Mouse (Mus musculus) right cerebral cortex, postnatal 14 days (tissue): ENCODE measurements around the gene Rint1.

Experiments
- DNase-seq: peaks from one replicate; pipeline ENCODE4 v3.0.0; 2022

Gene Rint1

DNA sequence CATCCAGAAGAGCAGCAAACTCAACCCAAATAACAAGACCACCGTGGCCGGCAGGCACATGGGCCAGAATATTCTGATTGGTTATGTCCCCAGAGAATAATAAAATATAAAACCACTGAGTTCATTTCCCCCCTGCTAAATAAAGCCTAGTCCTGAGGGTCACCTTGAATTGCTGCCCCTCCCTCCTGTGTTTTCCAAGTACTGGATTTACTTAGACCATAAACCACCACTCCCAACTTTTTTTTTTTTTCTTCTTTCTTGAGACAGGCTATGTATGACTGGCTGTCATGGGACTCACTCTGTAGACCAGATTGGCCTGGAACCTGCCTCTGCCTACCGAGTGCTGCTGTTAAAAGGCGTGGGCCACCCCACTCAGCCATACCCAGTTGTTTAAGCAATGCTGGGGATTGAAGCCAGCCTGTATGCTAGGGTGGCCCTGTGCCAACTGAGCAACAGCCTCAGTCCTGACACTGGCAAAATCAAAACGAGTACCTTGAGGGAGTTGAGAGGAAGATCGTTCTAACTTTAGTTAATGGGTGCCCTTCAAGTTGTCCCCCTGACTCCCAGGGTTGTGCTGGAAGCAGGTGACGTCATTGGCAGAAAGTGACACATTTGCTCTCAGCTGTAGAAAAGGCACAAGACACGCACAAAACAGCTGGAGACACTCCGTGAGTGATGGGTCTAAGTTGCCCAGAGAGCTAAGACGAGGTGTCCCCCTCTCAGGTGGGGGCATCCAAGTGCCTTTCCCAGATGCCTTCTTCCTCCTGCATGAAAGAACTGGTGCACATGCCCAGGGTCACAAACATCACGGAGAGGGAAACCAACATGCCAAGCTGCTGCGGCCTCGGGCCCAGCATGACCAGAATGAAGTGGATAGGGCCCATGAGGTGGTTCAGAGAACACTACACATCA, 76.8 kb downstream of the Rint1 start:
- no peak for DNase-seq

DNA sequence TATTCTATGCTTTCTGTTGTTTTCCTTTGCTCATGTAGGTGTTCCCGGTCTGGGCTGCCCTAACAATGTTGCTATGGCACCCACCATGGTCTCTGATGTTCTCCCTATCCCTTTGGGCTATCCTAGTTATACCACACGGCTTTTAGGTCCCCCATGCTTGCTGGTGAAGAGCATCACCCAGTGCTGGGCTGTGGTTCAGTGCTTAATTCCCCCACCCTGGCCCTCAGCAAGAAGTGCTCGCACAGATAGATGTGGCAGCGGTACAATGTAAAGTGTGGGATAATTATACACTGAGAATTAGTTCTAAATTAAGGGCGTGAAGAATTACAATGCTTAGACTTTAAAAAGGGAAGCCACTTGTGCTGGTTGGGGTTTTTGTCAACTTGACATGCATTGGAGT, 78.4 kb downstream of the Rint1 start:
- DNase-seq: no peak
